Mouse (Mus musculus): ENCODE data around the gene Tbx4.

Tbx4 gene

DNA sequence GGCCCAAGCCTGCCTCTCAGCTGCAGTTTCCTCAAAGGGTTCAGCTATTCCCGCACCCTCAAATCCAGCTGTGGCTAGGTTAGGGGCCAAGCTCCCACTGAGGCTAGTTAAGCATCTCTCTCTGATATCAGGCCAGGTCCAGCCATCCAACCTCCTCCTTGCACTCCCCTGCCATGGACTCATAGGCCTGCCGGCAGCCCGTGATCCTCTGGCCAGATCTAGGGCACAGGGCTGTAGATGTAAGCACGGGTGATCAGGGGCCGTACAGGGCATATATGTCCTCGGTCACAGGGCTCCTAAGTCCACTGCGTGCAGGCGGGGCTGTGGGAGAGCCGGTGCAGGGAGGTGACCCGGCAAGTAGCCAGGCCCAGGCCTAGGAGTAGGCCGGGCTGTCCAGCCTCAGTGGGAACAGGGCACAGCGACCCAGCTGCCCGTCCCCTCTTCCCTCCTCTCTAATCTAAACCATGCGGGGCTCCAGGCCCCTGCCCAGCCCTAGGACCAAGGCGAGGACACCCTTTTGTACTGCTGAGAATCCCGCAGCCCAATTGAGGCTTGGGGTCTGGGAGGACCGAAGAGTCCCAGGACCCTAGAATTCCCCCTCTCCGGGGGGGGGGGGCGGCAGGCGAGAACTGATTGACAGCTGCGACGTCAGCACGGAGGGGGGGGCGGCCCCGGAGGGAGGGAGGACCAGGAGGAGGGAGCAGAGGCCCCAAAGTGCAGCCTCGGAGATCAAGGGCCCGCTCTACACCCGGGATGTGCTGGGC lies at the start of gene Tbx4:
Gene Tbx4 (plus strand): TSS at position 758 of the 764 bp plus-strand sequence.
- DNase-seq (ENCODE audit: low read depth, low spot score), result no peak

DNA sequence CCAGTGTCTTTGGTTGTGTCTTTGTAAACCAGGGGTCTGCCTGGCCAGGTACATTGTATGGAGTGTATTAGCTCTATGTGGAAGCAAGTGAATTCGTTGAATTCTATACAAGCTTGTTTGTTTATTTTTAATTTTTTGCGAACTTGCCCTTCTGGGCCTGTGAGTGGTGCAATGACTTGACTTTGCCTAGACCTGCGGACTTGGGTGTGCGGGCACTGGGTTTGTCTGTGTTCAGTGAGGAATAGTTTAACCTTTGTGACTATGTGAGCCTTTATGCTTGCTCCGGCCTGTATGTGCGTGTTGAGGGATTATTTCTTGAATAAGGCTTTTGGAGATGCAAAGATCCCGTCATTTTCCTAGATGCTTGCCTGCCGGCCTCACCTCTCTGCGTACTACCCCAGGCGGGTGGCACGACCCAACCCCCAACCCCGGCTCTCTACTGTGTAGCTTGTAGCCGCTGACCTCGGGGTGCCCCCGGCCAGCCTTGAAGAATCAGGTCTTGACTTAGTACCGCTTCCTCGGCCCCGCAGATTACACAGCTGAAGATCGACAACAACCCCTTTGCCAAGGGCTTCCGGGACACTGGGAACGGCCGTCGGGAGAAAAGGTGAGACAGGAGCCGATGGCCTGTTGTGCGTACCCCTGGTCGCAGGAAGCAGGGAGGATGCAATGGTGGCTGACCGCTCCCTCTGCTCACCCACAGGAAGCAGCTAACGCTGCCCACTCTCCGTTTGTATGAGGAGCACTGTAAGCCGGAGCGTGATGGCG lies 49.5 kb upstream of the Tbx4 start:
- no peak for DNase-seq (ENCODE audit: low read depth, low spot score)

DNA sequence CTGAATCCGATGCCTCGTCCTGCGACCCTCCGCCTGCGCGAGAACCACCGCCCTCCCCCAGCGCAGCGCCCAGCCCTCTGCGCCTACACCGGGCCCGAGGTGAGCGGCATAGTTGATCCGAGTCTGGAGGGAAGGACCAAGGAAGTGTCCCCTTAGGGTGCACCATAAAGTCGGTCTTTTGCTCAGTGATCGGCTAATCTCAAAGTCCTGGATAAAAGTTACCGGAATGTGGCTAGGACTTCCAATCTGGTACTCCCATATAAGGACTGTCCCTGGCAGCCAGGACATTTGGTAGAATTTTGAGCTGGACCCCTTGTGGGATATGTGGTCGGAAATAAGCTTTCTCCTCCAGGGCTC lies 49.0 kb upstream of the Tbx4 start:
- no peak for DNase-seq (ENCODE audit: low read depth, low spot score)

DNA sequence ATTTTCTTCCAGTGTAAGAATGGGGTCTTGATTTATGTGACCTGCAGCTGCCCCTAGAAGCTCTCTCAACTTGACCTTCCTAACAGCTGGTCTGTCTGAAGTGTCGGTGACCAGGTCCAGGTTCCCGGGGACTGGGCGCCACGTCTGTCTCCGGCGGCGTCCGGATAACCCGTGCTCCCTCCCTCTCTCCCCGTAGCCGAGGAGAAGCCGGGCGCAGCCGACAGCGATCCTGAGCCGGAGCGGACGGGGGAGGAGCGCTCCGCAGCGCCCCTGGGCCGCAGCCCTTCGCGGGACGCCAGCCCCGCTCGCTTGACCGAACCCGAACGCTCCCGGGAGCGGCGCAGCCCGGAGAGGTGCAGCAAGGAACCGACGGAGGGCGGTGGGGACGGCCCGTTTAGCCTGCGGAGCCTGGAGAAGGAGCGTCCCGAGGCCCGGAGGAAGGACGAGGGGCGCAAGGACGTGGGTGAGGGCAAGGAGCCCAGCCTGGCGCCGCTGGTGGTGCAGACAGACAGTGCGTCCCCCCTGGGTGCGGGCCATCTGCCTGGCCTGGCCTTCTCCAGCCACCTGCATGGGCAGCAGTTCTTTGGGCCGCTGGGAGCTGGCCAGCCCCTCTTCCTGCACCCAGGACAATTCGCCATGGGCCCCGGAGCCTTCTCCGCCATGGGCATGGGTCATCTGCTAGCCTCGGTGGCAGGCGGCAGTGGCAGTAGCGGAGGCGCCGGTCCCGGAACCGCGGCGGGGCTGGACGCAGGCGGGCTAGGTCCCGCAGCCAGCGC lies 48.4 kb upstream of the Tbx4 start:
- no peak for DNase-seq (ENCODE audit: low read depth, low spot score)

DNA sequence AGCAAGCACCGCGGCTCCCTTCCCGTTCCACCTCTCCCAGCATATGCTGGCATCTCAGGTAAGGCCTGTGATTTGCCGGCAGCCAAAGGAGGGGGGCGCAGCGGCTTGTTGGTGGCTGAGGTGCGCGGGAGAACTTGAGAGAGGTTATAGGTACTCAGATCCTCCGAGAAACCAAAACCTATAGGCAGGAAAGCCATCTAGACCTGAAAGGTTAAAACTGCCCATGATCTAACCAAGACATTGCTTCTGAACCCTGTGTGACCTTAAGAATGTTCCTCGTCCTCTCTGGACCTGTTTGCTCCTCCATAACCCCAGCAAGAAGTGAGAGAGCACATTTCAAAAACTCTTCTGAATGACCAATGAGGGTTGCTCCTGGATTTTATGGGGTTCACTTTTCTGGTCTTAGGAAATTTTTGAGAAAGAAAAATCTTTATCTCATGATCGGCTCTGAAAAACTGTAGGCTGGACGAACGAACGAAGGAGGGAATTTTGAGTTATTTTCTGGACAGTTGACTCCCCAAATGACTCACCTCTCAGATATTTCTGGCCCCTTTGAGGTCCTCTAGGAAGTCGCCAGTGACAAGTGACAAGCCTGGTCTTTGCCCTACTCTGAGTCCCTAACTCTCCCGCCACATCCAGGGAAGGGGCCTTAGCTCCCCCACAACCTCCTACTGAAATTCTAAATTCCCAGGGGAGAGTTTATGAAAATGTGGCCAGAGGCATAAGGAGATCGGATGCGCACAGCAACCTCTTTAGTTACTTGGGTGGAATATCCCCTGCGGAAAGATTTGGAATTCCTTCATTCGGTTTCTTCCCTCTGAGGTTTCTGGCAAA lies 47.6 kb upstream of the Tbx4 start:
- DNase-seq (ENCODE audit: low read depth, low spot score), result no peak

DNA sequence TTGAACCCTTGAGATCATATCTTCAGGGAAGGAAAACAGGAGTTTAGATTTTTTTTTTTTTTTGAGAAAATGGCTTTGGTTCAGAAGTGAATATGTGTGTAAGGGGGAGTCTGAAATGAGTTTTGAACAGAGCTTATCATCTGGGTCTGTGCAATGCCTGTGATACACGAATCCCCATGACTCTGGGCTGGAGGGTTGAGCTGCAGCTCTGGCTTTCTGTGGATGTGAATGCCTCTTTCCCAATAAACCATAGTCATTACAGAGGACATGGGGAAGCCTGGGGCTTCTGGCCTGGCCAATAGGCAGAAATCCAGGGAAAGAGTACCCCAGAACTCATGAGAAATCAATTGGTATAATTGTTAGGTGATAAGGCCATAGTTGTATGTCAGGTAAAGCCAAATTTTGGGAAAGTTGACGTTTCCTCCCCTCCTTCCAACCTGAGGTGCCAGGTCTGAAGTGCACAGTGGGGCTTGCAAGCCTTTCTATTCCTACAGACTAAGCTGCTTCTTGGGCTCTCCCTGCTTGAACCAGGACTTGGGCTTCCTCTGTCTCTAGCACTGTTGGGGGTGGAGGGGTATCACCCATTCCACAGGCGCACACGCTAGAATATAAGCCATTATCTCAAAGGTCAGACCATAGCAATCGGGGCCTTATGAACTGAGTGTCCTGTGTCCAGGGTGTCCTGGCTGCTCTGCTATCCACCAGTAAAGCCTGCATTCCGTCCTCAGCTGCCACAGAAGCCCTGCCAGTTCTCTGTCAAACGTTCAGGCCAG lies 46.8 kb upstream of the Tbx4 start:
- no peak for DNase-seq (ENCODE audit: low read depth, low spot score)

DNA sequence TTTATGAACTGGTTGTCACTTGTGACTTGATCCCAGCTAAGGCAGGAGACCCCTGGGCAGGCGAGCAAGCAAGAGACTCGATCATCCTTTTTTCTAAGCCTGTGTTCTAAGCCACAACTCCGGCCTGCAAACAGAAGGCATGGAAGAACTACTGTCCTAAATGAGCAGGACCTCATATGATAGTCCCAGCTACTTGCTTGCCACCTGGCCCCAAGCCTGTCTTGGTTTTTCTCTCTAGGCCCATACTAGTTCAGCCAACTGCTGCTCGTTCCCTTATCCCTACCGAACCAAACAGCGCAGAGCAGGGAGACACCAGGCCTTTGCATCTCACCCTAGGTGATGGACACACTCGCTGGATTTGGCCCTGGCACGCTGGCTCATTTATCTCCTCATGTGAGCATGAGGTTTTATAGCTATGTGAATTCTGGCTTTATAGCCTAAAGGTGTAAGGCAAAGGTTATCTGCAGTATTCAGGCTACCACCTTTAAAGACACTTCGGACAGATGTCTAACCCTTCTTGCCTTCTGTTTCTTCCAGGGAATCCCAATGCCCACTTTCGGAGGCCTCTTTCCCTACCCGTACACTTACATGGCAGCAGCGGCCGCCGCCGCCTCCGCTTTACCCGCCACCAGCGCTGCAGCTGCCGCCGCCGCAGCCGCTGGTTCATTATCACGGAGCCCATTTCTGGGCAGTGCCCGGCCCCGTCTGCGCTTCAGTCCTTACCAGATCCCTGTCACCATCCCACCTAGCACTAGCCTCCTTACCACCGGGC lies 46.0 kb upstream of the Tbx4 start:
- no peak for DNase-seq (ENCODE audit: low read depth, low spot score)

DNA sequence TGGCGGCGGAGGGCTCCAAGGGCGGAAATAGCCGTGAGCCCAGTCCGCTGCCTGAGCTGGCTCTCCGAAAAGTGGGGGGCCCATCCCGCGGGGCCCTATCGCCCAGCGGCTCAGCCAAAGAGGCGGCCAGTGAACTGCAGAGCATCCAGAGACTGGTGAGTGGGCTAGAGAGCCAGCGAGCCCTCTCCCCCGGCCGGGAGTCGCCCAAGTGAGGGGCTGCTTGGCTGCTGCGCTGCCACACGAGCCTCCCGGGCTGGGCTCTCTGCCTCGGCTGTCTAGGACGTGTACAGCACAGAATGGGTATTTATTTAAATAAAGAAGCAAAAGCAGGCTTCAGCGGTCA lies 45.4 kb upstream of the Tbx4 start:
- DNase-seq (ENCODE audit: low read depth, low spot score), result no peak

DNA sequence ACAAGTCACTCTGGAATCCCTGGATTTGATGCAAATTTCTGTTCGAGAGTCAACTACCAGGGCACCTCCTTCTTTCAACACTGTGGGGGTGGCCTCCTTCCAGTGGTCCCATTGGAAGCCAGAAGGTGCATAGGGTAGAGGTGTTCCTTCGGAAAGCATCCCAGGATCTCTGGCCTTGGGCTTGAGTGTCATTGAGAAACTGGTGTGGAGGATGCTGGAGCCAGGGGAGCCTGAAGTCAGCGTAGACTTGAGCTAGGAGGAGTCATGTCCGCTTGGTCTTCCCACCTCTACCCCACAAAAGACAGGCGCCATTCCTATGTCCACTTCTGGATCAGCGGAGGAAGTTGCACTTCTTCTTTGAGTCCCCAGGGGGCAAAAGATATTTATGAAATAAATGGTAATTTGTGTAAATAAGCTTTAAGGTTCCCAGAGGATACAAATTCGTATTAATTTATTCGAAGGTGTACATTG lies 45.0 kb upstream of the Tbx4 start:
- DNase-seq (ENCODE audit: low read depth, low spot score), result no peak

DNA sequence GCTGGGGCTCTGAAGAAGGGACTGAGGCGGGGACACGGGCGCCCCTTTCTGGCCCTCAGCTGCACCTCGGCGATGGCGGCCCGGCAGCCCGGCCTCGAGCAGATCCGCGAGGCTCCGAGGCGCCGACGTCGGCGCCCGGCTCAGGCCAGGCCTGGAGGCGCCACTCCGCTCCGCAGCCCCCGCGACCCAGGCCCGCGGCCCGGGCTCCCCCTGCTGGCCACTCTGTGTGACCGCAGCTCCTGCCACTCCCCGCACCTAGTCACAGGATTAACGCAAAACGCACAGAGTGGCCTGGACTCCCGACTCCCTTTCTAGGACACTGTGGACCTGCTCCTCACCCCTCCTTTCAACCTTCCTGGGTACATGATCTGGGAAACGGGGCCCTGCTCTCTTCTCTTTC lies 44.2 kb upstream of the Tbx4 start:
- DNase-seq (ENCODE audit: low read depth, low spot score), result peak; percentile 72

DNA sequence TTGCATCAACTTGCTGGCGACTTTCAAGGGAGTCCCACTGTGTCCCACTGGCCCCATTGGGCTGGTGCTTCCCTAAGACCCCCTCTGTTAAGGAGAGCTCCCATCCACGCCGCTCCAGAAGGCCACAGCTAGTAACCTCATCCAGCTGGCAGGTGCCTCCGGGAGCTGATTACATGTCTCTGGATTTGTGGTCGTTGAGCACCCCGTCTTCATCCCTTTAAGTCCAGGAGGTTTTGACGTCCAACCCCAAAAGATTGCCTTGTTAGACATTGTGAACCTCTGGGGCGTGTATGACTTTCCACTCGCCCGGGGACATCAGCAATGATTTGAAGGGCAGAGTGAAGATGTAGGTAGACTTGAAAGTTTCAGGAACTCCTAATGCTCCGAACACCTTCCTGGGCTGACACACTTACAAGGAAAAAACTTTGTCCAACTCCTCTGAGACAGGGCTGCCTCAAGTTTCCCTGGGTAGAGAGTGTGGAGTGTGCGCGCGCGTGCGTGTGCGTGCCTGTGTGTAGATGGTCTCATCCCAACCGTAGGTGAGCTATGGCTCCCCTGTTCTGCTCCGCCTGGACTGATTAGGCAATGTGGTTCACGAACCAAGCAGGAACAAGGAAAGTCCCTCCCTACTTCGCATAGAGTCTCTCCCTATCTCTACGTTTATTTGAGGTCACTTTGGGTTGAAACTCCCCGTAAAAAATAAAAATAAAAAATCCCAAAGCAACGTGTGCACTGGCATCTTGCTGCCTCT lies 43.5 kb upstream of the Tbx4 start:
- no peak for DNase-seq (ENCODE audit: low read depth, low spot score)

DNA sequence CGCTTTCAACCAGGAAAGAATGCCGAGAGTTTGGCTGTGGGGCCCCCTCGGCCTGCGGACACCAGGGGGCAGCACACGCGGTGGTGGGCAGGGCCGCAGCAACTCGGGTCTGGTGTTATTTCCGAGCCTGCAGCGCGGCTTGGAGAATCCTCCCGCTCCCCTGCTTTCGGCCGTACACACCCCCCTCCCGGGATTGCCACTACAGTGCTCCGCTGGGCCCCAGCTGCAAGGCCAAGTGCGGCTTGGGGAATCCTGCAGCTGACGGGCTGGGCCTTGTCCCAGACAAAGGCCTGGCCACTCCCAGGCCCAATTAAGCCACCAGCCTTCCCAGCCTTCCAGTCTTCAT lies 42.9 kb upstream of the Tbx4 start:
- peak; percentile 85 for DNase-seq (ENCODE audit: low read depth, low spot score)

DNA sequence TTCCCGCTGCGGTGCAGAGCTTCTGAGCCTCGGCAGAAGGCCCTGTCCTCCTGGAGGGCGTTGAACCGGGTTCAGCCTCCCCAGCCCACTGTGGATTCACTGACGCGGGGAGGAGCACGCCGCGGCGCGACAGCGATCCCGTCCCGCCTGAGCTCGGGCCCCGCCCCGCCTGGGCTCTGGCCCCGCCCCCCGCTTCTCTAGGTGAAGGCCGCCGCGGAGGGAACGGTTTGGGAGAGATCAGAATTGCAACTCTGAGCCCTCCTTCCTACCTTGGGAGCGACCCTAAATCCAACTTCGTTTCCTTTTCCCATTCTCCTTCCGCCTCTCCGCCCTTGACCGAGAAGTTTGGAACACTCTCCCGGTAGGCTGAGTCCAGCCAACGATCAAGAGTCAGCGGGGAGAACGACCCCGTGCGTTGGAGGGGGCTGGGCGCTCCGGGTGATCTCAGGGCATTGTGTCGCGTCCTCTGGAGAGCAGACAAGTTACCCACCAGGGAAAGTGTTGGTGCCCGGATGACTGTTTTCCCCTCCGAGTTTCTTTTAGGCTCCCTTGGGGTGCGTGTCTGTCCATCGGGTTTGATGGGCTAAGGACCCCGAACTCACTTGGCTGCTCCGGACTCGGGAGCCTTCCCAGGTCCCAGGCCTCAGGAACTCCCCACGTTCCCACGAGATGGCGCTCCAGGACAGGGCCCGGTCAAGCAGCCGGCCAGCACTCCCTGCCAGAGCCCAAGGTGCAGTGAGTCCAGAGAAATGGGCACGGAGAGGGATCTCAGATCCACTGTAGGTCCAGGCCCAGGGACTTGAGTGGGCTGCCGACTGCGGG lies 41.9 kb upstream of the Tbx4 start:
- peak; percentile 83 for DNase-seq (ENCODE audit: low read depth, low spot score)

DNA sequence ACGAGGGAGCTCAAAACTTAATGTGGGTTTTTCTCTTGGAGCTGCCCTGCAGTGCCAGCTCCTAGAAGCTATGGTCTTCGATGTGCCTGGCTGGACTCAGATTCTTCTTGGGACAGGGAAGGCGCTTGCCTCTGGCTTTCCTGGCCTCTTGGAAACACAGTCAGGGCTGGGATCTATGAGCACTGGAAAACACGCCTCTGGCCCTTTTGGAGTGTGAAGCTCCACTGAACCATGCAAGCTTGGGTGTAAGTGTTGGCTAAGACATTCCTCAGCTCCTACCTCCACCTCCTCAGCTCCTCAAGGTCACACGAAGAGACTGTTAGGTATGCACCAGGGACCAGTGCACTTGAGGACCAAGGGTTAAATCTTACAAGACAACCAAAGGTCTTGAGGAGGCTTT lies 41.3 kb upstream of the Tbx4 start:
- DNase-seq (ENCODE audit: low read depth, low spot score), result no peak

DNA sequence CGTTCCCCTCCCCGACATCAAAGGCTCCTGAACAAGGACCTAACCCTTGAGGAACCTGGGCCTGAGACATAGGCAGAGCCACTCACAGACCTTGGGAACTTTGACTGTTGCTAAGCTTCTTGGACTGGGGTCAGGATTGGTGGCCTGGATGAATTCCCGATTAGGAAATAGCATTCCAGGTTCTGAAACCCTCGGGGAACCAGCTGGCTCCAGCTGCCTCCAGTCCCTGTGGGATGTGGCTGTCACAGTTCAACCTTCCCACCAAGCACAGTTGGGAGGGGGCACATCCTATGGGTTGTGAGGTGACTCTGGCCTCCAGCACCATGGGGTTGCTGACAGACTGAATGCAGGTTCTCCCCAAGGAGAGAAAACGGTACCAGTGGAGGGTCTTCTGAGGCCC lies 40.3 kb upstream of the Tbx4 start:
- DNase-seq (ENCODE audit: low read depth, low spot score), result no peak

DNA sequence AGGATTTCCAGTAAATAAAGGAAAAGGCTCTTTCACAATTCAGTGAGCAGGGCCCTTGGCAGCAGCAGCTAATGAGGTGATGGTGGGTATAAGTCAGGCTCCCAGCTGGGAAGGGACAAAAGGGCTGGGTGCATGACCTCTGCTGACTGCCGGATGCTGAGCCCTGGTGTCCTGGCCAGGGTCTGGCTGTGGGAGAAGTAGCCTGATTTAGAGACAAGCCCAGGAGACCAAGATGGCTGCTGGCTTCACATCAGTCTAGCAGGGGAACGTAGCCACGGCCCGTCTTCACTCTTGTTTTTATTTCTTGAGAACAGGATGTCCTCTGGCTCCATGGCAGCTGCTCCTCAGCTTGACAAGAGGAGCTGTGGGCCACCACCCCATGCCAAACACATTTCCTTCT lies 39.7 kb upstream of the Tbx4 start:
- no peak for DNase-seq (ENCODE audit: low read depth, low spot score)

DNA sequence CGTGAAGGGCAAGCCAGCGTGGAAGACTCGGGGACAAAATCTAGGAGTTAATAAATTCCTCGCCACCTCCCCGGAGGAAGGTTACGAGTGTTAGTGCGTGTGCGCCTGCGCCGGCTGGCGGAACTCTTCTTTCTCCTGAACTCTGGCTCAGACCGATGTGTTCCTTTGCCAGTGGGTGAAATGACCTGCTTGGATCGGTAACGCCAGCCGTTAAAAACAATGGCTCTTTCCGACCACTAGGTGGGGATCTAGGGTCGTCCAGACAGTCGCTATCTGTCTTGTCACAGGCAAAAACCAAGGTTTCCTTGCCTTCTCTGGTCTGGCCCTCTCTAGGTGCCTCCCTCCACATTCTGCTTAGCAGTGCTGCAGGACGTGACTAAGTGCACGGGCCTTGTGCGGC lies 37.2 kb upstream of the Tbx4 start:
- DNase-seq (ENCODE audit: low read depth, low spot score), result peak; percentile 95

DNA sequence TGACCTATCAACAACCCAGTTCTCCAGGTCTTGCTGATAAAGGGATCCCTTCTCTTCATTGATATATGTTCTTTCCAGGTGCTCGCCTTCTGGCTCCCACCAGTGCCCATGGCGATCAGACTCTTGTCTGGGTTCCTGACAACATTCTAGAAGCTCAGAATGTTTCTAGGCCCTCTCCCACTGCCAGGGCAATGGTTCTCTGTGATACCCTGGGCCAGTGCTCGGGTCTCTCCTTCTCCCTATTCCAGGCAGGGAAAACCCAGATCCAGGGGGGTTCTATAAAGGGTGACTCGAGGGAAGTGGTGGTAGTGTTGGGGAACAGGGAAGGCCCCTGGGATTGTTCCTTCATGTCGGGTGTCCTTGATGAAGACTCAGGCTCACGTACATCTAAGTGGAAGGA lies 36.0 kb upstream of the Tbx4 start, which contains the start of gene Gm11444:
Gene Gm11444 (minus strand): TSS at position 101 of the 400 bp plus-strand sequence.
- no peak for DNase-seq (ENCODE audit: low read depth, low spot score)

All from ES-CJ7 (cell line).